Mouse (Mus musculus): ENCODE results near the gene Lims1. TPM values are rescaled to one million over a fixed set of nuclear protein-coding genes. Genes with fewer than 3 reads are reported as not detected.

Gene Lims1
- polyA plus RNA-seq, 1 experiment, result 23.0 TPM

DNA sequence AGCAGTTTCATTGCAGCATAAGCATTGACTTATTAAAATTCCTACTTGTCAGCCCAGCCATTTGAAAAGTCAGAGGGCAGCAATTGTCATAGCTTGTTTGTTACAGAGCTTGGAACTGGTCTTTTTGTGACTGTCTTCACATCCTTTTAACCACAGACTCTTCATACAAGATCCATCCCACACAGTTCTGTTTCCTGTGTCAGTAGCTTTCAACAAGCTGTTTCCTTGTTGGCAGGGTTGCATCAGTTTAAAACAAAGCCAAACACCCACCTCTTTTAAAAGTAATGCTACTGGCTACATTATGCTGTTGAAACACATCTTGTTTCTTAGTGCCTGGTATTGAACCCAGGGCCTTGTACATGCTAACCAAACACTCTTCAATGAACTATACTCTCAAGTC, 46.9 kb downstream of the Lims1 start:
- TF ChIP-seq USF1 (IDR thresholded peaks at IDR 0.05; ENCODE audit: low read depth) (no peak), CEBPB (IDR thresholded peaks at IDR 0.05; ENCODE audit: insufficient read depth, poor library complexity, severe bottlenecking) (peak; percentile 24; the same call in 1 of the 2 replicates)
- H3K27me3 ChIP-seq (ENCODE audit: control insufficient read depth, insufficient read depth, insufficient read length), result no peaks in the 10 kb centered on the region
- H3K36me3 ChIP-seq (ENCODE audit: control insufficient read depth, insufficient read depth), result peaks cover 7% of the 10 kb centered on the region
- H3K4me2 ChIP-seq (ENCODE audit: low read depth), result peak overlapping the region; percentile 13
- H3ac ChIP-seq (ENCODE audit: control insufficient read depth, insufficient read length), result no peak overlapping the region
- no peak overlapping the region for H3K4me3 ChIP-seq
- peaks cover 98% of the 10 kb centered on the region for H3K79me2 ChIP-seq (ENCODE audit: control insufficient read depth, insufficient read depth)

DNA sequence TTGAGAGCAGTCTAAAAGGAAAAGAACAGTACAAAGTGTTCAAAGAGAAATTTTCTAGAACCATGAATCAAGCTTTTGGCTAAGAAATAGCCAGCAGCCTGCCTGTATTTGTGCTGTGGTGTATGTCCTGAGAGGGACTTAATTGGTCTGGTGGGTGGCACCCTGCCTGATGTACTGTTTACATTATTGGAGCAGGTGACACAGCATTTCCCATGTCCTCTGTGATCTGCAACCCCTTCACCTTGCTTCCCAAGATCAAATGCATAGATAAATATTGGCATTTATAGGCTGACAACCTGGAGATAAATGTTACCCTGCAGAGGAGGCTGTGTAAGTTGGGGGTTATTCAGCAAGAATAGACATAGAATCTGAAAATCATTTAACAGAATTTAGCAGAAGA, 47.3 kb downstream of the Lims1 start:
- Histone ChIP-seq H3K79me2 (ENCODE audit: control insufficient read depth, insufficient read depth) (peaks cover 98% of the 10 kb centered on the region), H3K36me3 (ENCODE audit: control insufficient read depth, insufficient read depth) (peaks cover 7% of the 10 kb centered on the region), H3K27me3 (ENCODE audit: control insufficient read depth, insufficient read depth, insufficient read length) (no peaks in the 10 kb centered on the region), H3K4me2 (ENCODE audit: low read depth) (peak overlapping the region; percentile 13), H3K4me3 (no peak overlapping the region), H3ac (ENCODE audit: control insufficient read depth, insufficient read length) (no peak overlapping the region)
- no peak for TF ChIP-seq TCF3 (IDR thresholded peaks at IDR 0.05; ENCODE audit: insufficient read length, low read depth)

DNA sequence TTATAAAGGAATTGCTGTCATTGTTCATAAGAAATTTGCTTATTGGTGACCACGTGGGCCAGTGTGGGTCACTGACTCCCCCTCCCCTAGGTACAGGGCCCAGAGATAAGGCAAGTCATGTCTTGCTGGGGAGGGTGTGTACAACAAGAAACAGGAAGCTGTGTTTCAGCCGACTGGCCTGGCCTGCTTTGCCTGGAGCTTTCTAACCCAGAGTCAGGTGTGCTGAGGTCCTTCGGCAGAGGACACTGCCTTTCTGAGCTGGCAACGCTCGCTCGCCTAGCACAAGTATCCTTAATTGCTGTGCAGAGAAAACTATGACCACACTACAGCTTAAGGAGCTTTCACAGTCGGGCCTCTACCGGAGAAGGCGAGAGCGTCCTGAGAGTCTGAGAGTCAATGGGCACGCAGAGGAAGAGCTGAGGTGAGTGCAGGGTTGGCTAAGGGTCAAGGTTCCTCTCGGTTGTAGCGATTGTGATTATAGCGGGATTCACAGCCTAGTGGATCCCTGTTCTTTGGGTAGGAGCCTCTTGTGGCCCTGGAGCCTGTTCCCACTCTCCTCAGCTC, 48.1 kb downstream of the Lims1 start:
- Histone ChIP-seq H3K4me3 (no peak overlapping the region), H3ac (ENCODE audit: control insufficient read depth, insufficient read length) (no peak overlapping the region), H3K36me3 (ENCODE audit: control insufficient read depth, insufficient read depth) (peaks cover 7% of the 10 kb centered on the region), H3K4me2 (ENCODE audit: low read depth) (no peak overlapping the region), H3K27me3 (ENCODE audit: control insufficient read depth, insufficient read depth, insufficient read length) (no peaks in the 10 kb centered on the region), H3K79me2 (ENCODE audit: control insufficient read depth, insufficient read depth) (peaks cover 98% of the 10 kb centered on the region)
- no peak for TF ChIP-seq POLR2A (IDR thresholded peaks at IDR 0.05; ENCODE audit: insufficient read length, low read depth)
- TF ChIP-seq USF1 (IDR thresholded peaks at IDR 0.05; ENCODE audit: low read depth), result no peak
- no peak for TF ChIP-seq CEBPB (IDR thresholded peaks at IDR 0.05; ENCODE audit: insufficient read depth, poor library complexity, severe bottlenecking)
- no peak for TF ChIP-seq MYOG (IDR thresholded peaks at IDR 0.05; ENCODE audit: control insufficient read depth in 1 of 3, insufficient read depth in 1 of 3, insufficient read length in 2 of 3, low read depth in 2 of 3)
- no peak for TF ChIP-seq TCF3 (IDR thresholded peaks at IDR 0.05; ENCODE audit: insufficient read length, low read depth)
- TF ChIP-seq TCF12 (IDR thresholded peaks at IDR 0.05; ENCODE audit: insufficient read depth, poor library complexity, severe bottlenecking), result no peak
- TF ChIP-seq REST (IDR thresholded peaks at IDR 0.05; ENCODE audit: insufficient read depth, insufficient read length), result no peak
- no peak for TF ChIP-seq MAX (IDR thresholded peaks at IDR 0.05; ENCODE audit: low read depth)
- no peak for TF ChIP-seq SRF (IDR thresholded peaks at IDR 0.05; ENCODE audit: control insufficient read depth, insufficient read length, low read depth)
- no peak for TF ChIP-seq MYOD1 (IDR thresholded peaks at IDR 0.05; ENCODE audit: control insufficient read depth in 1 of 3, insufficient read length in 2 of 3, low read depth in 2 of 3)

DNA sequence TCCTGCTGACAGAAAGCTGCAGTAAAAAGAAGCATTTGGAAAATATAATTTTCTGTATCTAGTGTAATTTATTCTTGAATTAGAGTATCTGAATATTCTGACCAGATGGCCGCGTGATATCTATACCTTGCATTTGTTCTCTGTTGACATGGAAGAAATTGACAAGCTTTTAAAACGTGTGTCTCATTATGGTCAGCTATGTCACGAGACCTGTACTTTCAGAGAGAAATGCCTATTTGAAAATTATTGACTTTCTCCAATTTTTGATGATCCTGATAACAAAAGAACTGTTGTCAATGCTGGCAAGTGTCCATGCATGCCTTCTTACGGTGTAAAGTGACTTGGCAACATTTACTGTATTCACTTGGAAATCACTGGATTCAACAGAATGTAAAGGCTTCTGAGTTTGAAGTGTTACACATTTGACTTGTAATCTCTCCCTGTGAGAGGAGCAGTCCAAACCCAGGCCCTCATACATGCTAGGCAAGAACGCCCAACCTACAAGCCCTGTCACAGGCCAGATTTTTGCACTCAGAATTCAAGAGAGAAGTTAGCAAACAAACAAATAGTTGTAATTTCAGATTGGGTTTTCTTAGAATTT, 49.3 kb downstream of the Lims1 start:
- Histone ChIP-seq H3K4me3 (no peak overlapping the region), H3K4me2 (ENCODE audit: low read depth) (no peak overlapping the region), H3K36me3 (ENCODE audit: control insufficient read depth, insufficient read depth) (no peaks in the 10 kb centered on the region)

DNA sequence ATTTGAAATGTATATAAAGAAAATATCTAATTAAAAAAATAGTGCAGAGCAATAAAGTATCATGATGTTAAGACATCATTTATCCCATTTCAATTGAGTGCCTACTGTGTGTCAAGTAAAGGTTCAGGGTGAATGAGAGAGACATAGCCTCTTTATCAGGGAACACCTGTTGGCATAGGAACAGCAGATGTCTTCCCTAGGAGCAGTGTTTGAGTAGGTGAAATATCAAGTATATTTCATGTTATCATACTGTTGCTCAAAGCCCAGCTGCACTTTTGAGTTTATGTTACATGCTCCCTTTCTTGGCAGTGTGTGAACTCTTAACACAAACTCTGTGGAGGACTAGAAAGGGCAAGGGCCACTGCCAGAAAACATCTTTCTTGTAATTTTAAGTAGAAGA, 50.6 kb downstream of the Lims1 start:
- Histone ChIP-seq H3K4me3 (no peak overlapping the region), H3K79me2 (ENCODE audit: control insufficient read depth, insufficient read depth) (peaks cover 95% of the 10 kb centered on the region), H3ac (ENCODE audit: control insufficient read depth, insufficient read length) (no peak overlapping the region), H3K27me3 (ENCODE audit: control insufficient read depth, insufficient read depth, insufficient read length) (no peaks in the 10 kb centered on the region), H3K4me2 (ENCODE audit: low read depth) (no peak overlapping the region), H3K36me3 (ENCODE audit: control insufficient read depth, insufficient read depth) (no peaks in the 10 kb centered on the region)
- TF ChIP-seq CEBPB (IDR thresholded peaks at IDR 0.05; ENCODE audit: insufficient read depth, poor library complexity, severe bottlenecking) (no peak), REST (IDR thresholded peaks at IDR 0.05; ENCODE audit: insufficient read depth, insufficient read length) (no peak), POLR2AphosphoS2 (IDR thresholded peaks at IDR 0.05; ENCODE audit: insufficient read length, low read depth) (no peak), MYOG (IDR thresholded peaks at IDR 0.05; ENCODE audit: control insufficient read depth in 1 of 3, insufficient read depth in 1 of 3, insufficient read length in 2 of 3, low read depth in 2 of 3) (no peak), SRF (IDR thresholded peaks at IDR 0.05; ENCODE audit: control insufficient read depth, insufficient read length, low read depth) (no peak), MYOD1 (IDR thresholded peaks at IDR 0.05; ENCODE audit: control insufficient read depth in 1 of 3, insufficient read length in 2 of 3, low read depth in 2 of 3) (no peak), MAX (IDR thresholded peaks at IDR 0.05; ENCODE audit: low read depth) (no peak), TCF12 (IDR thresholded peaks at IDR 0.05; ENCODE audit: insufficient read depth, poor library complexity, severe bottlenecking) (no peak), E2F4 (IDR thresholded peaks at IDR 0.05; ENCODE audit: insufficient read depth) (no peak), POLR2A (IDR thresholded peaks at IDR 0.05; ENCODE audit: insufficient read length, low read depth) (no peak), USF1 (IDR thresholded peaks at IDR 0.05; ENCODE audit: low read depth) (no peak), TCF3 (IDR thresholded peaks at IDR 0.05; ENCODE audit: insufficient read length, low read depth) (no peak)

More for the DNA sequence above, 49.3 kb downstream of the Lims1 start:
- Histone ChIP-seq H3K79me2 (ENCODE audit: control insufficient read depth, insufficient read depth) (peaks cover 96% of the 10 kb centered on the region), H3K27me3 (ENCODE audit: control insufficient read depth, insufficient read depth, insufficient read length) (no peaks in the 10 kb centered on the region), H3ac (ENCODE audit: control insufficient read depth, insufficient read length) (no peak overlapping the region)
- TF ChIP-seq TCF3 (IDR thresholded peaks at IDR 0.05; ENCODE audit: insufficient read length, low read depth) (no peak), TCF12 (IDR thresholded peaks at IDR 0.05; ENCODE audit: insufficient read depth, poor library complexity, severe bottlenecking) (no peak), MAX (IDR thresholded peaks at IDR 0.05; ENCODE audit: low read depth) (no peak), POLR2A (IDR thresholded peaks at IDR 0.05; ENCODE audit: insufficient read length, low read depth) (no peak), E2F4 (IDR thresholded peaks at IDR 0.05; ENCODE audit: insufficient read depth) (no peak), MYOD1 (IDR thresholded peaks at IDR 0.05; ENCODE audit: control insufficient read depth in 1 of 3, insufficient read length in 2 of 3, low read depth in 2 of 3) (no peak), REST (IDR thresholded peaks at IDR 0.05; ENCODE audit: insufficient read depth, insufficient read length) (no peak), USF1 (IDR thresholded peaks at IDR 0.05; ENCODE audit: low read depth) (no peak), SRF (IDR thresholded peaks at IDR 0.05; ENCODE audit: control insufficient read depth, insufficient read length, low read depth) (no peak)
